Mouse (Mus musculus) stomach, postnatal 0 days (tissue): ENCODE data around the gene Gps2.

Experiments
- CTCF ChIP-seq: IDR thresholded peaks from 2 replicates; pipeline ENCODE4 v1.5.1; 2016; ENCODE audit warnings: antibody characterized with exemption, low read depth, mild to moderate bottlenecking, moderate library complexity
- EP300 ChIP-seq: optimal IDR thresholded peaks from 2 replicates; pipeline ENCODE3; 2016; ENCODE audit warnings: antibody characterized with exemption

GRCm38 (mm10) chr11:69933066-69933465, 19.4 kb downstream of the Gps2 start:
- no peak for TF ChIP-seq CTCF
- TF ChIP-seq EP300: no peak
